Mouse (Mus musculus) megakaryocyte, embryonic 14.5 days (primary cell): ENCODE results near the gene Lce1i.

ENCODE experiments used
- FLI1 ChIP-seq: IDR thresholded peaks from 2 replicates; pipeline ENCODE4 v1.6.1; 2012; ENCODE audit warnings: low read length, inconsistent platforms, mixed read lengths
- GATA1 ChIP-seq: IDR thresholded peaks from 3 replicates; pipeline ENCODE4 v1.6.1; 2012; ENCODE audit warnings: mixed read lengths, low read length, inconsistent platforms, borderline replicate concordance

DNA sequence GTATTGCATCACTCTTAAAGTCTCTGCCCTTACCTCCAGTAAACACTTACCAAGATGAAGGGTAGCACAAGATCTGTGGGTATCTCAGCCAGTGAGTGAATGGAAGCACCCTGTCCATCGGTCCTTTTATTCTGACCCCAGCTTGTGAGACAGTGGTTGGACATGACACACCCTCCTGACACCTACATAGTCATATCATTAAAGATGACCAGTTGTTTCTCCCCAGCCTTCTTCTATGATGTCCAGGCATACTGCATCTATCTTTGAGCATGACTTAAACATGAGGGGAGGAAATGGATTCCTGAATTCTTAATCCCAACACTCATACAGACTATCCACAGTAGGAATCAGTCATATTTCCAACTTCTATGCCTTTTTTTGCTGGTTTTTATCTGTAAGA is 11.7 kb upstream of the Lce1i start, which contains the start of gene Lce1j:
- TF ChIP-seq GATA1 (no peak), FLI1 (no peak)
